Mouse (Mus musculus): ENCODE measurements around the gene Mgat4a. TPM values are rescaled to one million over a fixed set of nuclear protein-coding genes. Genes with fewer than 3 reads are reported as not detected.
"Not testable (repeated sequence)": the region's sequence is repeated elsewhere in the genome, so short reads cannot be mapped to it uniquely, and the experiment has no call there.

Mgat4a gene
- polyA plus RNA-seq, 1 experiment from 2014 or later = 59.1 TPM

DNA sequence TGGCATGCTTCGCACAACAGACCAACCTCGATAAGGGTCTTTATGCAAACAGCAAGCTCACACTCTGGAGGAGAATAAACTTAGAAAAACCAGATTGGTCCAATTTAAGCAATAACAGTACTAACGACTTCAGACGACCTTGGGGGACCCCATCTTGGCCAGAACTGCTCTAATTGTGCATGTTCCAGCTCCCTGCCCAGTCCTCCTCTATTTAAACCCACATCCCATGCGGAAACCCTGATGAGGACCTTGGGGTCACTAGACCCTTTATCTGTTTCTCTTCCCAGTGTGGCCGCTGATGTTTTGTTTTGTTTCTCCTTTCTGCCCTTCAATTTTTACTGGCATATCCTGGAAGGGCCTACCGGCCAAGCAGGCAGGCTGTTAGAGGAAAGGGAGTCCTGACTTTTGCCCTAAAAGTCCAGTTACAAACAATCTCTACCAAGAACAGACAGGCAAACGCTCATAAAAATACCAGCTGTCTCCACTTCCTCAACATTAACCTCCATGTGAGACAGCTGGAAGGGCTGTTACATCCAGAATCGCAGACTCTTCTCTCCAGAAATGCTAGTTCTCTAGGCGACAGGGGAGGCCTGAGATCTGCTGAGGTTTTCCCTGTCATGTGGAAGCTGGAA, 36.0 kb downstream of the Mgat4a start:
- Histone ChIP-seq H3K27me3 (replicated peaks; ENCODE audit: control insufficient read depth, insufficient read depth, low read length) (no peaks in the 10 kb centered on the region), H3K4me3 (ENCODE audit: low read depth, low read length) (no peak overlapping the region), H3K27ac (ENCODE audit: low read depth, low read length) (peak overlapping the region; percentile 50), H3K9me3 (ENCODE audit: control insufficient read depth) (no peaks in the 10 kb centered on the region), H3K4me2 (replicated peaks; ENCODE audit: low read depth) (0 out of 2 replicates have a peak overlapping the region, but pooled peaks have one; percentile 7), H3K36me3 (ENCODE audit: control insufficient read depth, insufficient read depth) (peaks cover 9% of the 10 kb centered on the region), H3K4me1 (replicated peaks; ENCODE audit: control insufficient read depth, insufficient read depth, low read length) (peaks cover 10% of the 10 kb centered on the region), H3K9ac (ENCODE audit: low read depth, low read length) (no peak overlapping the region)
- no peak for TF ChIP-seq CTCF (IDR thresholded peaks at IDR 0.05; ENCODE audit: low read depth)
- 24% methylated on average over 10 of the region's 10 CpGs for WGBS
- ATAC-seq = peak; percentile 36; the same call in 1 of the 2 replicates

GRCm38 (mm10) chr1:37503656-37504055, 37.2 kb downstream of the Mgat4a start:
- Histone ChIP-seq H3K4me1 (replicated peaks; ENCODE audit: control insufficient read depth, insufficient read depth, low read length) (peaks cover 10% of the 10 kb centered on the region), H3K9me3 (ENCODE audit: control insufficient read depth) (no peaks in the 10 kb centered on the region), H3K4me2 (replicated peaks; ENCODE audit: low read depth) (no peak overlapping the region), H3K9ac (ENCODE audit: low read depth, low read length) (no peak overlapping the region), H3K27ac (ENCODE audit: low read depth, low read length) (no peak overlapping the region), H3K4me3 (ENCODE audit: low read depth, low read length) (no peak overlapping the region), H3K27me3 (replicated peaks; ENCODE audit: control insufficient read depth, insufficient read depth, low read length) (no peaks in the 10 kb centered on the region), H3K36me3 (ENCODE audit: control insufficient read depth, insufficient read depth) (peaks cover 5% of the 10 kb centered on the region)
- no peak for TF ChIP-seq CTCF (IDR thresholded peaks at IDR 0.05; ENCODE audit: low read depth)
- WGBS = 49% methylated on average over 4 of the region's 4 CpGs
- no peak for ATAC-seq

- ATAC-seq = no peak
- no peak overlapping the region for H3K4me2 ChIP-seq (replicated peaks; ENCODE audit: low read depth)
- H3K36me3 ChIP-seq (ENCODE audit: control insufficient read depth, insufficient read depth) = peaks cover 4% of the 10 kb centered on the region; the same call in 1 of the 2 replicates
- 56% methylated on average over 9 of the region's 9 CpGs for WGBS
- H3K4me3 ChIP-seq (ENCODE audit: low read depth, low read length) = no peak overlapping the region
- no peaks in the 10 kb centered on the region for H3K9me3 ChIP-seq (ENCODE audit: control insufficient read depth)
- no peak for TF ChIP-seq CTCF (IDR thresholded peaks at IDR 0.05; ENCODE audit: low read depth)
- peak overlapping the region; percentile 29; the same call in 1 of the 2 replicates for H3K27ac ChIP-seq (ENCODE audit: low read depth, low read length)
- H3K9ac ChIP-seq (ENCODE audit: low read depth, low read length) = no peak overlapping the region
- H3K27me3 ChIP-seq (replicated peaks; ENCODE audit: control insufficient read depth, insufficient read depth, low read length) = no peaks in the 10 kb centered on the region
- peaks cover 10% of the 10 kb centered on the region for H3K4me1 ChIP-seq (replicated peaks; ENCODE audit: control insufficient read depth, insufficient read depth, low read length)
These were observed 38.5 kb downstream of the Mgat4a start for GRCm38 (mm10) chr1:37502354-37502753.

- ATAC-seq = no peak
- no peaks in the 10 kb centered on the region for H3K27me3 ChIP-seq (replicated peaks; ENCODE audit: control insufficient read depth, insufficient read depth, low read length)
- H3K9ac ChIP-seq (ENCODE audit: low read depth, low read length) = no peak overlapping the region
- H3K4me3 ChIP-seq (ENCODE audit: low read depth, low read length) = no peak overlapping the region
- H3K36me3 ChIP-seq (ENCODE audit: control insufficient read depth, insufficient read depth) = peaks cover 4% of the 10 kb centered on the region; the same call in 1 of the 2 replicates
- H3K27ac ChIP-seq (ENCODE audit: low read depth, low read length) = peak overlapping the region; percentile 69; the same call in 1 of the 2 replicates
- no peaks in the 10 kb centered on the region for H3K9me3 ChIP-seq (ENCODE audit: control insufficient read depth)
- WGBS = 21% methylated on average over 8 of the region's 8 CpGs
- peaks cover 10% of the 10 kb centered on the region for H3K4me1 ChIP-seq (replicated peaks; ENCODE audit: control insufficient read depth, insufficient read depth, low read length)
- no peak overlapping the region for H3K4me2 ChIP-seq (replicated peaks; ENCODE audit: low read depth)
- TF ChIP-seq CTCF (IDR thresholded peaks at IDR 0.05; ENCODE audit: low read depth) = no peak
These were observed 40.1 kb downstream of the Mgat4a start for GRCm38 (mm10) chr1:37500723-37501122.

DNA sequence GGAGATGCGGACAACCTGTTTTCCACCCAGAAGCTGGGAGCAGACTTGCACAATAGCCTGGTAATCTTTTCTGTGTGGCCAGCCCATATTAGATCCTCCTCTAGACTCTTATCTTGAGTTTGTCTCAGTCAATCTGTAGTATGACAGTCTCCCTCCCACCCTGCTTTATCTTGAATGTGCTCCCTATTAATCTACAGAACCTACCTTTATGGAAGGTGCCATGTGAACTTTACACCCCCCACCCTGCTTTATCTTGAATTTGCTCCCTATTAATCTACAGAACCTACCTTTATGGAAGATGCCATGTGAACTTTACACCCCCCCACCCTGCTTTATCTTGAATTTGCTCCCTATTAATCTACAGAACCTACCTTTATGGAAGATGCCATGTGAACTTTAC, 41.4 kb downstream of the Mgat4a start:
- not testable (repeated sequence) for H3K4me1 ChIP-seq (replicated peaks; ENCODE audit: control insufficient read depth, insufficient read depth, low read length); H3K27me3 ChIP-seq (replicated peaks; ENCODE audit: control insufficient read depth, insufficient read depth, low read length); H3K9me3 ChIP-seq (ENCODE audit: control insufficient read depth); H3K4me3 ChIP-seq (ENCODE audit: low read depth, low read length); H3K9ac ChIP-seq (ENCODE audit: low read depth, low read length)
- H3K4me2 ChIP-seq (replicated peaks; ENCODE audit: low read depth) = peak overlapping the region; percentile 21; the same call in 1 of the 2 replicates
- 48% methylated on average over 1 of the region's 1 CpGs for WGBS
- peaks cover 11% of the 10 kb centered on the region; the same call in 1 of the 2 replicates for H3K36me3 ChIP-seq (ENCODE audit: control insufficient read depth, insufficient read depth)
- peak overlapping the region; percentile 64; the same call in 1 of the 2 replicates for H3K27ac ChIP-seq (ENCODE audit: low read depth, low read length)
- peak; percentile 95 for ATAC-seq

GRCm38 (mm10) chr1:37498911-37499310, 41.9 kb downstream of the Mgat4a start:
- no peak for ATAC-seq
- TF ChIP-seq CTCF (IDR thresholded peaks at IDR 0.05; ENCODE audit: low read depth) = no peak
- Histone ChIP-seq H3K36me3 (ENCODE audit: control insufficient read depth, insufficient read depth) (peaks cover 11% of the 10 kb centered on the region; the same call in 1 of the 2 replicates), H3K27ac (ENCODE audit: low read depth, low read length) (peak overlapping the region; percentile 64), H3K4me2 (replicated peaks; ENCODE audit: low read depth) (peak overlapping the region; percentile 21; the same call in 1 of the 2 replicates), H3K9me3 (ENCODE audit: control insufficient read depth) (no peaks in the 10 kb centered on the region), H3K27me3 (replicated peaks; ENCODE audit: control insufficient read depth, insufficient read depth, low read length) (no peaks in the 10 kb centered on the region), H3K4me3 (ENCODE audit: low read depth, low read length) (no peak overlapping the region), H3K9ac (ENCODE audit: low read depth, low read length) (no peak overlapping the region), H3K4me1 (replicated peaks; ENCODE audit: control insufficient read depth, insufficient read depth, low read length) (peaks cover 3% of the 10 kb centered on the region; the same call in 1 of the 2 replicates)
- WGBS = 57% methylated on average over 10 of the region's 10 CpGs

All from intestine, postnatal 0 days (tissue).